Mouse (Mus musculus): ENCODE results near the gene Cyp4a32. TPM values are rescaled to one million over a fixed set of nuclear protein-coding genes. Genes with fewer than 3 reads are reported as not detected.
"Not testable (repeated sequence)": the region's sequence is repeated elsewhere in the genome, so short reads cannot be mapped to it uniquely, and the experiment has no call there.

Gene Cyp4a32
- polyA plus RNA-seq, 1 experiment, result not detected

DNA sequence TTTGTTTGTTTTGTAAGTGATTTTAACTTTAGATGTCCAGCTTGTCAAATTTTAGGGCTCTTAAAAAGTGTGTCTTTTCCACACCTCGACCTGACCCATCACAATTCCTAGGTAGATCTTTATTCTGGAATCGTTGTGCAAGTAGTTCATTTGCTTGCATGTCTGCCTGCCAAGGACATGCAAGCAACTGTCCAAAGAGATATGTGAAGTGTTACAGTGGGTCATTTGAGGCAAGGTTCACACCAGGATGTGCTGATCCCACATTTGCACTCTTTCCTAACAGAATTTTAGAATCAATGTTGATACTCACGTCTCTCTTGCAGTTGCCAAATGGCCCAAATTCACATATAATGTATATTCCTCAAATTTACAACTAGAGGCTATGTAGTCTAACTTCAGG is 25.5 kb upstream of the Cyp4a32 start:
- TF ChIP-seq CTCF (IDR thresholded peaks at IDR 0.05; ENCODE audit: extremely low read depth, insufficient read depth, insufficient read length, insufficient replicate concordance), result no peak
- no peak for TF ChIP-seq POLR2A (IDR thresholded peaks at IDR 0.05; ENCODE audit: low read depth, low read length)
- Histone ChIP-seq H3K27ac (ENCODE audit: insufficient read depth, low read length) (no peak overlapping the region), H3K4me3 (ENCODE audit: extremely low read depth, insufficient read depth, insufficient read length) (no peak overlapping the region), H3K27me3 (ENCODE audit: control insufficient read depth, insufficient read depth, low read length) (no peaks in the 10 kb centered on the region), H3K4me1 (ENCODE audit: control insufficient read depth, insufficient read depth, insufficient read length) (no peaks in the 10 kb centered on the region), H3K36me3 (ENCODE audit: control insufficient read depth, insufficient read depth, low read length) (no peaks in the 10 kb centered on the region)
- WGBS, result 85% methylated on average over 3 of the region's 3 CpGs
- no peak for DNase-seq (ENCODE audit: low read depth in 1 of 2, low spot score in 2 of 2)

DNA sequence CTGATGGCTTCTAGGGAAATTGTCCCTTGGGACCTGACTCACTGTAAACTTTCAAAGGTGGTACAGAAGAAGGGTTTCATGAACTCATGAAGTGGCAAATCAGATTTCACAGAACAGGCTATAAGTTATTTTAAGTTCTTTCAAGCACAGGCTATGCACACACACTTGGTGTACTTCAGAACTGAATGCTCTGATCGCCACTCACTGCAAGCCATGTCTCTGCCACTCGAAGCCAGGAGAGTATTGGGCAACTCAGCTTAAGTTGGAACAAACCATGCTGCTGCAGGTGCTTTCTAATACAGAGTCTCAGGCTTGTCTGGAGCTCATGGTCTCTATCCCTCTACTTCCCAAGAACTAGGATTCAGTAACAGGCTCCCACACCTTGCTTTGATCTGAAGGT is 25.0 kb upstream of the Cyp4a32 start:
- no peaks in the 10 kb centered on the region for H3K4me1 ChIP-seq (ENCODE audit: control insufficient read depth, insufficient read depth, insufficient read length)
- H3K27me3 ChIP-seq (ENCODE audit: control insufficient read depth, insufficient read depth, low read length), result no peaks in the 10 kb centered on the region
- DNase-seq (ENCODE audit: low read depth in 1 of 2, low spot score in 2 of 2), result no peak
- TF ChIP-seq CTCF (IDR thresholded peaks at IDR 0.05; ENCODE audit: extremely low read depth, insufficient read depth, insufficient read length, insufficient replicate concordance) (no peak), POLR2A (IDR thresholded peaks at IDR 0.05; ENCODE audit: low read depth, low read length) (no peak)
- no peak overlapping the region for H3K4me3 ChIP-seq (ENCODE audit: extremely low read depth, insufficient read depth, insufficient read length)
- H3K36me3 ChIP-seq (ENCODE audit: control insufficient read depth, insufficient read depth, low read length), result no peaks in the 10 kb centered on the region
- 79% methylated on average over 2 of the region's 2 CpGs for WGBS
- H3K27ac ChIP-seq (ENCODE audit: insufficient read depth, low read length), result no peak overlapping the region

DNA sequence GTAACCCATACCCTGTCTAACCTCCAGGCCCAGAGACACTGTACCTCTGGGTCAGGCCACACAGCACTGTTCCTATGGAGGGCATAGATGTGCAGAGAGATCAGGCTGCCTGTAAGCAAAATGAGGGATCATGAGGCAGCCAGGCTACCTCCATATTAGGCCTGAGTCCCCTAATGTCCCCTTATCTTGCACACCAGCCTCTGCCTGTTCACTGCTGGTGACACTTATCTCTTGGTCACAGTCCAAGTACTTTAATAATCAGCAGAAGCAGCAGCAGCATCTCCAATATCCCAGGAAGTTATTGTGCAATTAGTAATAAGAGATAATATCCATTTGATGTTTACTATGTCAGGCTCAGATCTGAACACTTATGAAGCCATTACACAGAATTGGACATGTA is 17.7 kb upstream of the Cyp4a32 start:
- TF ChIP-seq POLR2A (IDR thresholded peaks at IDR 0.05; ENCODE audit: low read depth, low read length), result no peak
- Histone ChIP-seq H3K36me3 (ENCODE audit: control insufficient read depth, insufficient read depth, low read length) (no peaks in the 10 kb centered on the region), H3K4me1 (ENCODE audit: control insufficient read depth, insufficient read depth, insufficient read length) (no peaks in the 10 kb centered on the region), H3K27ac (ENCODE audit: insufficient read depth, low read length) (no peak overlapping the region), H3K27me3 (ENCODE audit: control insufficient read depth, insufficient read depth, low read length) (no peaks in the 10 kb centered on the region), H3K4me3 (ENCODE audit: extremely low read depth, insufficient read depth, insufficient read length) (no peak overlapping the region)
- no peak for DNase-seq (ENCODE audit: low read depth in 1 of 2, low spot score in 2 of 2)

DNA sequence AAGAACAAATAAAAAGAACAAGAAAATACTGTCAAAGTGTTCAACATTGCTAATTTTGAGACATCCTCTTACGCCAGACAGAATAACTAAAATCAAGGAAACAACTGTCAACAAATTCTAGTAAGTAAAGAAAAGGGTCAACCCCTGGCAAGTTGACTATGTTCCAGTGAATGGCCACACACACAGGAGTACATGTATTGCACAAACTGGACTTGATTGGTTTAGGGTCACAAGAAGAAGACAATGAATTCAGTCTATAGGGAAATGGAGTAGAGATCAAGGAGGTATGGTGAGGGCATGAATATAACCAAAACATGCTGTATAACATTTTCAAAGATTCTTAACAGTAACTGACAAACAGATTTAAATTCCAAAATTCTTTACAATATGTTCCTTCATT is 4.4 kb upstream of the Cyp4a32 start:
- DNase-seq (ENCODE audit: low read depth in 1 of 2, low spot score in 2 of 2), result no peak
- TF ChIP-seq CTCF (IDR thresholded peaks at IDR 0.05; ENCODE audit: extremely low read depth, insufficient read depth, insufficient read length, insufficient replicate concordance), result no peak
- no peak for TF ChIP-seq POLR2A (IDR thresholded peaks at IDR 0.05; ENCODE audit: low read depth, low read length)

DNA sequence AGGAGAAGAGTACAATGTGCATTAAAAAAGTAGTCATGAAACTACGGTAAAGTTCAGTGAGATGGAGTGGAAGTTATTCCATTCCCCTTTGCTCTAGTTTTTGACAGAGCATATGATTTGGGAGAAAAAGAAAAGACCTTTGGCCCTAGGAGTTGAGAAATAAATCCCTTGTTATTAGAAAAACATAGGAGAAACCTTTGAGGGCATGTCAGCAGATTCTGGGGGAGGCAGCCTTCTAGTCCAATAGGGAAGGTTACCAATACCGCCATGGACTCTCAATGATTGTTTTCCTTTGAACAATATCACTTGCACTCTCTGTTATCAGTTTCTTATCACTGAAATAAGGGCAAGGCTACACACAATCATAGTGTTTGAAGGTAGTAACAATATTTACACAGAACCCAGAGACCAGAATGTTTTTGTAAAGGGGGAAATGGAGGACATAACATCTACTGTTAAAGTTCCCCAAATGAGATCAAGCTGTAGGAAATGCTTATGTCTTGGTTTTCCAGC is 3.9 kb upstream of the Cyp4a32 start:
- no peak for DNase-seq (ENCODE audit: low read depth in 1 of 2, low spot score in 2 of 2)
- 82% methylated on average over 2 of the region's 2 CpGs for WGBS
- H3K4me1 ChIP-seq (ENCODE audit: control insufficient read depth, insufficient read depth, insufficient read length), result no peaks in the 10 kb centered on the region
- H3K27me3 ChIP-seq (ENCODE audit: control insufficient read depth, insufficient read depth, low read length), result no peaks in the 10 kb centered on the region
- H3K27ac ChIP-seq (ENCODE audit: insufficient read depth, low read length), result no peak overlapping the region
- no peak overlapping the region for H3K4me3 ChIP-seq (ENCODE audit: extremely low read depth, insufficient read depth, insufficient read length)
- H3K36me3 ChIP-seq (ENCODE audit: control insufficient read depth, insufficient read depth, low read length), result no peaks in the 10 kb centered on the region
- TF ChIP-seq POLR2A (IDR thresholded peaks at IDR 0.05; ENCODE audit: low read depth, low read length) (no peak), CTCF (IDR thresholded peaks at IDR 0.05; ENCODE audit: extremely low read depth, insufficient read depth, insufficient read length, insufficient replicate concordance) (no peak)

More for the DNA sequence above, 4.4 kb upstream of the Cyp4a32 start:
- Histone ChIP-seq H3K4me3 (ENCODE audit: extremely low read depth, insufficient read depth, insufficient read length) (no peak overlapping the region), H3K4me1 (ENCODE audit: control insufficient read depth, insufficient read depth, insufficient read length) (no peaks in the 10 kb centered on the region), H3K27ac (ENCODE audit: insufficient read depth, low read length) (no peak overlapping the region), H3K36me3 (ENCODE audit: control insufficient read depth, insufficient read depth, low read length) (no peaks in the 10 kb centered on the region), H3K27me3 (ENCODE audit: control insufficient read depth, insufficient read depth, low read length) (no peaks in the 10 kb centered on the region)
- 84% methylated on average over 1 of the region's 1 CpGs for WGBS

DNA sequence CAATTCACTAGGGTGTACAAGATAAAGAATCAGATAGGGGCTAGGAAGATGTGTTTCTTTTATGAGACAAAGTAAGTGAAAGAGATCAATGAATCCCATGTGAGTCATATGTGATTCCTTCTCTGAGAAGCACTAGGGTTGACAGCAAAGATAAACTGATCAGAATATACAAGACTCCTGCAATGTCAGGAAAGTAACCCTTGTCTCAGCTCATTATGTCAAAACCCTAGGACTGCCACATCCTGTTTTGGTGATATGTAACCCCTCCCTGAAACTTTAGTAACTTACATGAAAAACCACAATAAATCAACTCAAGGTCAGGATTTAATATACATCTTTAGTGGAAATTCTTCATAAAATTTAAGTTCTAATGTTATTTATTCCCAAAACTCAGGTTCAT is 13.2 kb downstream of the Cyp4a32 start:
- Histone ChIP-seq H3K36me3 (ENCODE audit: control insufficient read depth, insufficient read depth, low read length) (no peaks in the 10 kb centered on the region), H3K4me1 (ENCODE audit: control insufficient read depth, insufficient read depth, insufficient read length) (no peaks in the 10 kb centered on the region), H3K4me3 (ENCODE audit: extremely low read depth, insufficient read depth, insufficient read length) (no peak overlapping the region), H3K27me3 (ENCODE audit: control insufficient read depth, insufficient read depth, low read length) (no peaks in the 10 kb centered on the region), H3K27ac (ENCODE audit: insufficient read depth, low read length) (no peak overlapping the region)
- DNase-seq (ENCODE audit: low read depth in 1 of 2, low spot score in 2 of 2), result no peak
- TF ChIP-seq CTCF (IDR thresholded peaks at IDR 0.05; ENCODE audit: extremely low read depth, insufficient read depth, insufficient read length, insufficient replicate concordance) (no peak), POLR2A (IDR thresholded peaks at IDR 0.05; ENCODE audit: low read depth, low read length) (no peak)

DNA sequence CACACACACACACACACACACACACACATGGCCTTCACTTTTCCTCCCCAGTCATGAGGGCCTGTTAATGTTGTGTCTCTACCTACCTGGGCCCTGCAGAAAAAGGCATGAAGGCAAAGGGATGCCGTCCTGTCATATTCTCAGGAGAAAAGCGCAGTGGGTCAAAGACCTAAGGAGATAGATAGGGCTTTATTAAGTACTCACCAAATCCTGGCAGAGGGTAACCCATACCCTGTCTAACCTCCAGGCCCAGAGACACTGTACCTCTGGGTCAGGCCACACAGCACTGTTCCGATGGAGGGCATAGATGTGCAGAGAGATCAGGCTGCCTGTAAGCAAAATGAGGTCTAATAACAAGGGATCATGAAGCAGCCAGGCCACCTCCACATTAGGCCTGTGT is 24.8 kb downstream of the Cyp4a32 start:
- not testable (repeated sequence) for H3K4me1 ChIP-seq (ENCODE audit: control insufficient read depth, insufficient read depth, insufficient read length); H3K27me3 ChIP-seq (ENCODE audit: control insufficient read depth, insufficient read depth, low read length); H3K4me3 ChIP-seq (ENCODE audit: extremely low read depth, insufficient read depth, insufficient read length); H3K36me3 ChIP-seq (ENCODE audit: control insufficient read depth, insufficient read depth, low read length); DNase-seq (ENCODE audit: low read depth in 1 of 2, low spot score in 2 of 2); H3K27ac ChIP-seq (ENCODE audit: insufficient read depth, low read length)
- WGBS, result 93% methylated on average over 3 of the region's 3 CpGs

All from spleen, adult 2 months (tissue).